Mouse (Mus musculus): Measurements from ENCODE around the gene Htr6. TPM values are rescaled to one million over a fixed set of nuclear protein-coding genes. Genes with fewer than 3 reads are reported as not detected.

The Htr6 gene
- polyA plus RNA-seq, 1 experiment, result not detected

DNA sequence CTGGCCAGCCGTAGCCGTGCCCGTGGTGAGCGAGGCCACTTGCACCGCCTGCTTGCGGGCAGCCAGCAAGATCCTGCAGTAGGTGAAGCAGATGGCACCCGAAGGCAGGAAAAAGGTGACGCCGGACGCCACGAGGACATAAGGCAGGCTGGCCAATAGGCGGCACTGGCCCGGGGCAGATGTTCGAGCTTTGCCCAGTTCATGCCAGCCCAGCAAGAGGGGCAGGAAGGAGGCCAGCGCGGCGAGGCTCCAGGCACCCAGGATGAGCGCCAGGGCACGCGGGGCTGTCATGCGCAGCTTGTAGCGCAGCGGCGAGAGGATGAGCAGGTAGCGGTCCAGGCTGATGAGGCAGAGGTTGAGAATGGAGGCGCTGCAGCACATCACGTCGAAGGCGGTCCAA, 1.3 kb downstream of the Htr6 start:
- H3K27me3 ChIP-seq (ENCODE audit: control insufficient read depth, insufficient read depth, low read length), result peaks cover 16% of the 10 kb centered on the region

DNA sequence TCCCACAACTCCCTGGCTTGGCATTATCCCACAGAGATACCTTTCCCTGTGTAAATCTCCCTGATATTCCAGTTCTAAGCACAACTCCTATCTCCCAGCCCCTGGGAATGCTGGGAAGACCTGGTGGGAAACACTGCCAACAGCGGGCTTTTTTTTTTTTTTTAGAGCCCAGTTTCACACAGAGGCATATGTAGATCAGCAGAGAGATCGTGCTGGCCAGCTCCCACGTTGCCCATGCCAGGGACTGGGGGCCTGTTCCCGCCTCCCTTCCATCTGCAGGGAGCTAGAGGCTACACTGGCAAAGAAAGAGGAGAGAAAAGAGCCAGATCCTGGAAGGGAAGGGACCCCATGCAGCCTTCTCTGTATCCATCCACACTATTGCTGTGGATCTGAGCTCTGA, 7.1 kb downstream of the Htr6 start:
- DNase-seq, result no peak
- no peaks in the 10 kb centered on the region for H3K4me1 ChIP-seq (replicated peaks; ENCODE audit: control insufficient read depth, insufficient read depth, low read length)
- WGBS, result 38% methylated on average over 4 of the region's 4 CpGs

More for the DNA sequence above, 1.3 kb downstream of the Htr6 start:
- H3K4me1 ChIP-seq (replicated peaks; ENCODE audit: control insufficient read depth, insufficient read depth, low read length), result peaks cover 7% of the 10 kb centered on the region; the same call in 1 of the 2 replicates
- TF ChIP-seq CTCF (IDR thresholded peaks at IDR 0.05; ENCODE audit: borderline replicate concordance, control insufficient read depth, extremely low read depth, insufficient read depth, low read length, poor library complexity), result no peak
- TF ChIP-seq POLR2A (IDR thresholded peaks at IDR 0.05; ENCODE audit: control insufficient read depth, extremely low read depth, insufficient read depth, low read length, poor library complexity), result no peak
- WGBS, result 28% methylated on average over 29 of the region's 29 CpGs
- no peak overlapping the region for H3K4me3 ChIP-seq (ENCODE audit: control insufficient read depth, insufficient read depth, low read length)
- H3K36me3 ChIP-seq (ENCODE audit: control insufficient read depth, insufficient read depth, low read length), result no peaks in the 10 kb centered on the region
- H3K27ac ChIP-seq (ENCODE audit: control insufficient read depth, insufficient read depth, low read length), result no peak overlapping the region
- no peak for DNase-seq

DNA sequence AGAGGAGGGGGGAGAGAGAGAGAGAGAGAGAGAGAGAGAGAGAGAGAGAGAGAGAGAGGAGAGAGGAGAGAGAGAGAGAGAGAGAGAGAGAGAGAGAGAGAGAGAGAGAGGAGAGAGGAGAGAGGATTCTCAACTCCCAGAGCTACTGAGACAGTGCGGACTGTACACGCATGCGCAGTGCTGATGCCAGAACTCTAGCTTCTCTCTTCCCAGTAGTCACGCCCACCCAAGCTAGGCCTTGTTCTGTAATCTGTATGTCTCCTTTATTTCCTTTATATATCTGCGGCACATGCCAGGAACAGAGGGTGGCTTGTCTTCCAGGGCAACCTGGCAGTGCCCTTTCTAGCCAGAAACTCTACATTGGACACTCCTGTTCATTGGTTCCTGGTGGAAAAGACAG, 10.5 kb downstream of the Htr6 start:
- TF ChIP-seq POLR2A (IDR thresholded peaks at IDR 0.05; ENCODE audit: control insufficient read depth, extremely low read depth, insufficient read depth, low read length, poor library complexity), result no peak
- TF ChIP-seq CTCF (IDR thresholded peaks at IDR 0.05; ENCODE audit: borderline replicate concordance, control insufficient read depth, extremely low read depth, insufficient read depth, low read length, poor library complexity), result no peak
- no peaks in the 10 kb centered on the region for H3K27me3 ChIP-seq (ENCODE audit: control insufficient read depth, insufficient read depth, low read length)
- DNase-seq, result no peak
- H3K36me3 ChIP-seq (ENCODE audit: control insufficient read depth, insufficient read depth, low read length), result no peaks in the 10 kb centered on the region
- no peak overlapping the region for H3K4me3 ChIP-seq (ENCODE audit: control insufficient read depth, insufficient read depth, low read length)
- WGBS, result 95% methylated on average over 5 of the region's 5 CpGs
- no peaks in the 10 kb centered on the region for H3K4me1 ChIP-seq (replicated peaks; ENCODE audit: control insufficient read depth, insufficient read depth, low read length)
- H3K27ac ChIP-seq (ENCODE audit: control insufficient read depth, insufficient read depth, low read length), result no peak overlapping the region

More for the DNA sequence above, 7.1 kb downstream of the Htr6 start:
- no peaks in the 10 kb centered on the region for H3K27me3 ChIP-seq (ENCODE audit: control insufficient read depth, insufficient read depth, low read length)
- no peaks in the 10 kb centered on the region for H3K36me3 ChIP-seq (ENCODE audit: control insufficient read depth, insufficient read depth, low read length)
- no peak for TF ChIP-seq POLR2A (IDR thresholded peaks at IDR 0.05; ENCODE audit: control insufficient read depth, extremely low read depth, insufficient read depth, low read length, poor library complexity)
- TF ChIP-seq CTCF (IDR thresholded peaks at IDR 0.05; ENCODE audit: borderline replicate concordance, control insufficient read depth, extremely low read depth, insufficient read depth, low read length, poor library complexity), result no peak
- H3K4me3 ChIP-seq (ENCODE audit: control insufficient read depth, insufficient read depth, low read length), result no peak overlapping the region
- no peak overlapping the region for H3K27ac ChIP-seq (ENCODE audit: control insufficient read depth, insufficient read depth, low read length)

DNA sequence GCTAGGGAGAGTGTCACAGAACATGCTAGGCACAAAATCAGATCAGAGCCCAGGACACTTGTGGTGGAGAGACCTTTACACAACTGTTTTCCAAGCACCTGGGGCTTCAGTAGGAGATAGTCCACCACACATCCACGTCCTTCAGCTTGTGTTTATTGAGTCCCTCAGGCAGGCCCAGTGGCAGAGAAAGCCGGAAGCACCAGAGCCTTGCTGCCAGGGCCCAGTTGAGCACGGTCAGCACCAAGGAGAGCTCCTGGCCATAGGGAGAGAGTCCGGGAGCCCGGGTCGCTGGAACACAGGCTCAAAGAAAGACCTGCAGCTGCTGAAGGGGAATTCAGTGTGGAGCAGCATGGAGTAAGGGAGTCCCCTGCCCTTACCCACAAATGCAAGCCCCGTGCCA, 15.8 kb downstream of the Htr6 start:
- WGBS, result 46% methylated on average over 7 of the region's 7 CpGs
- H3K4me1 ChIP-seq (replicated peaks; ENCODE audit: control insufficient read depth, insufficient read depth, low read length), result no peaks in the 10 kb centered on the region
- TF ChIP-seq CTCF (IDR thresholded peaks at IDR 0.05; ENCODE audit: borderline replicate concordance, control insufficient read depth, extremely low read depth, insufficient read depth, low read length, poor library complexity) (no peak), POLR2A (IDR thresholded peaks at IDR 0.05; ENCODE audit: control insufficient read depth, extremely low read depth, insufficient read depth, low read length, poor library complexity) (no peak)
- DNase-seq, result no peak
- no peaks in the 10 kb centered on the region for H3K27me3 ChIP-seq (ENCODE audit: control insufficient read depth, insufficient read depth, low read length)
- no peaks in the 10 kb centered on the region for H3K36me3 ChIP-seq (ENCODE audit: control insufficient read depth, insufficient read depth, low read length)
- H3K27ac ChIP-seq (ENCODE audit: control insufficient read depth, insufficient read depth, low read length), result no peak overlapping the region
- H3K4me3 ChIP-seq (ENCODE audit: control insufficient read depth, insufficient read depth, low read length), result no peak overlapping the region

GRCm38 (mm10) chr4:139058029-139058428, 17.3 kb downstream of the Htr6 start:
- H3K27ac ChIP-seq (ENCODE audit: control insufficient read depth, insufficient read depth, low read length), result no peak overlapping the region
- H3K27me3 ChIP-seq (ENCODE audit: control insufficient read depth, insufficient read depth, low read length), result no peaks in the 10 kb centered on the region
- 96% methylated on average over 5 of the region's 5 CpGs for WGBS
- no peak for DNase-seq
- no peaks in the 10 kb centered on the region for H3K36me3 ChIP-seq (ENCODE audit: control insufficient read depth, insufficient read depth, low read length)
- no peak for TF ChIP-seq CTCF (IDR thresholded peaks at IDR 0.05; ENCODE audit: borderline replicate concordance, control insufficient read depth, extremely low read depth, insufficient read depth, low read length, poor library complexity)
- no peak for TF ChIP-seq POLR2A (IDR thresholded peaks at IDR 0.05; ENCODE audit: control insufficient read depth, extremely low read depth, insufficient read depth, low read length, poor library complexity)
- H3K4me3 ChIP-seq (ENCODE audit: control insufficient read depth, insufficient read depth, low read length), result no peak overlapping the region
- no peaks in the 10 kb centered on the region for H3K4me1 ChIP-seq (replicated peaks; ENCODE audit: control insufficient read depth, insufficient read depth, low read length)

DNA sequence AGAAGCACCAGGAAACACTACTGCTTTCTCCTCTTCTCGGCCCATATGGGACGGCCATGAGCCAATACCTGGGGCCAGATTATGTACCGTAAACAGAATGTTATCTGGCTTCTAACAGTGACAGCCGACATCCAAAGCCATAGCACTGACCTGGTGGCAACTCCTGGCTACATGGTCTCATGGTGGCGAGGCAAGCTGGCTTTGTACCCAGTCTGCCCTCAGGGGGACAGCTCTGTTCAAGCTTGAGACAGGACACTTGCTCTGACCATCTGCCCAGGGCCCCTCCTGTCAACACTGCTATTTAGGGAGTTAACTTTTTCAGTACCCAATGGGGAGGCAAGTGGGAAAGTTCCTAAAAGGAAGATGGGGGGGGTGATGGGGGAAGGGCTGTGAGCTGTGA, 18.1 kb downstream of the Htr6 start:
- Histone ChIP-seq H3K4me3 (ENCODE audit: control insufficient read depth, insufficient read depth, low read length) (no peak overlapping the region), H3K36me3 (ENCODE audit: control insufficient read depth, insufficient read depth, low read length) (no peaks in the 10 kb centered on the region), H3K4me1 (replicated peaks; ENCODE audit: control insufficient read depth, insufficient read depth, low read length) (no peaks in the 10 kb centered on the region), H3K27ac (ENCODE audit: control insufficient read depth, insufficient read depth, low read length) (no peak overlapping the region), H3K27me3 (ENCODE audit: control insufficient read depth, insufficient read depth, low read length) (no peaks in the 10 kb centered on the region)
- no peak for DNase-seq
- TF ChIP-seq CTCF (IDR thresholded peaks at IDR 0.05; ENCODE audit: borderline replicate concordance, control insufficient read depth, extremely low read depth, insufficient read depth, low read length, poor library complexity) (no peak), POLR2A (IDR thresholded peaks at IDR 0.05; ENCODE audit: control insufficient read depth, extremely low read depth, insufficient read depth, low read length, poor library complexity) (no peak)
- 93% methylated on average over 5 of the region's 5 CpGs for WGBS

- H3K27me3 ChIP-seq (ENCODE audit: control insufficient read depth, insufficient read depth, low read length), result no peaks in the 10 kb centered on the region
- TF ChIP-seq CTCF (IDR thresholded peaks at IDR 0.05; ENCODE audit: borderline replicate concordance, control insufficient read depth, extremely low read depth, insufficient read depth, low read length, poor library complexity) (no peak), POLR2A (IDR thresholded peaks at IDR 0.05; ENCODE audit: control insufficient read depth, extremely low read depth, insufficient read depth, low read length, poor library complexity) (no peak)
- no peak for DNase-seq
- H3K4me3 ChIP-seq (ENCODE audit: control insufficient read depth, insufficient read depth, low read length), result no peak overlapping the region
- H3K27ac ChIP-seq (ENCODE audit: control insufficient read depth, insufficient read depth, low read length), result no peak overlapping the region
- no peaks in the 10 kb centered on the region for H3K36me3 ChIP-seq (ENCODE audit: control insufficient read depth, insufficient read depth, low read length)
- H3K4me1 ChIP-seq (replicated peaks; ENCODE audit: control insufficient read depth, insufficient read depth, low read length), result no peaks in the 10 kb centered on the region
- 90% methylated on average over 3 of the region's 3 CpGs for WGBS
These were observed 19.6 kb downstream of the Htr6 start for GRCm38 (mm10) chr4:139055744-139056143.
